Mouse (Mus musculus) liver, adult 2 months (tissue): ENCODE measurements around the gene Pan2. TPM values are rescaled to one million over a fixed set of nuclear protein-coding genes. Genes with fewer than 3 reads are reported as not detected.

Experiments used
- DNase-seq: peaks from one replicate; pipeline ENCODE4 v3.0.0-alpha.2; 2011; ENCODE audit warnings: low read depth, low spot score; ENCODE audit errors: extremely low read depth
- H3K27ac ChIP-seq: fragments of 200-500 bp; replicated peaks from 2 replicates; pipeline ENCODE4 v1.5.1; 2012; ENCODE audit warnings: low read depth, mild to moderate bottlenecking, control low read depth, inconsistent platforms, low read length; ENCODE audit not compliant: insufficient read depth
- H3K27me3 ChIP-seq: fragments of 200-500 bp; 2 replicates; pipeline ENCODE4 v1.6.1; 2012; ENCODE audit warnings: mild to moderate bottlenecking, moderate library complexity, low read length, inconsistent platforms; ENCODE audit not compliant: control insufficient read depth, insufficient read depth
- H3K36me3 ChIP-seq: fragments of 200-500 bp; 2 replicates; pipeline ENCODE4 v1.6.1; 2012; ENCODE audit warnings: low read length, inconsistent platforms; ENCODE audit not compliant: control insufficient read depth, insufficient read depth
- H3K4me1 ChIP-seq: fragments of 200-500 bp; 2 replicates; pipeline ENCODE4 v1.6.1; 2011; ENCODE audit warnings: low read length; ENCODE audit not compliant: control insufficient read depth, insufficient read depth
- H3K4me3 ChIP-seq: fragments of 200-500 bp; 2 replicates; pipeline ENCODE4 v1.5.1; 2011; ENCODE audit warnings: low read depth, mild to moderate bottlenecking, control low read depth, low read length, moderate library complexity; ENCODE audit not compliant: insufficient read depth
- H3K79me2 ChIP-seq: fragments of 200-500 bp; 2 replicates; pipeline ENCODE4 v1.6.1; 2012; ENCODE audit warnings: inconsistent platforms, mild to moderate bottlenecking, low read length, moderate library complexity; ENCODE audit not compliant: control insufficient read depth, insufficient read depth
- H3K9ac ChIP-seq: fragments of 200-500 bp; 2 replicates; pipeline ENCODE4 v1.6.1; 2012; ENCODE audit warnings: low read depth, mild to moderate bottlenecking, control low read depth, inconsistent platforms, low read length
- CTCF ChIP-seq: fragments of 200-500 bp; IDR thresholded peaks from 2 replicates; pipeline ENCODE4 v1.5.1; 2011; ENCODE audit warnings: low read depth, low read length, control low read depth
- POLR2A ChIP-seq: fragments of 200-500 bp; IDR thresholded peaks from 2 replicates; pipeline ENCODE4 v1.6.1; 2011; ENCODE audit warnings: low read length, control low read depth; ENCODE audit not compliant: insufficient read depth; ENCODE audit errors: extremely low read depth
- WGBS: fragments of 180-500 bp; shearing (Covaris S2); methylation state at CpG from one replicate; pipeline ENCODE4 v1.1.7; 2018; 5-methylcytosine and 5-hydroxymethylcytosine counted together
- polyA plus RNA-seq: library from polyadenylated mRNA; depleted of rRNA; stranded (reverse); fragments of >200 nt; gene quantifications from 2 replicates; pipeline ENCODE4 v1.2.3, GENCODE M21; 2012; rRNA removed
- total RNA-seq: library from RNA; depleted of rRNA; stranded (reverse); fragments of >200 nt; gene quantifications from 2 replicates; pipeline ENCODE4 v1.2.3, GENCODE M21; 2014; rRNA removed

Gene Pan2
- 9.1 and 11.8 TPM in 2 replicates for total RNA-seq
- 12.7 and 20.3 TPM in 2 replicates for polyA plus RNA-seq

GRCm38 (mm10) chr10:128303126-128304021 lies at the start of gene Pan2:
TSS of gene Pan2 (plus strand) at chr10:128303335.
- TF ChIP-seq CTCF (no peak), POLR2A (0 out of 2 replicates have a peak, but pooled peaks have one; percentile 10)
- H3K36me3 ChIP-seq, result peaks cover 3% of the 10 kb centered on the region; the same call in 1 of the 2 replicates

GRCm38 (mm10) chr10:128253677-128254255 lies 49.4 kb upstream of the Pan2 start, which contains the start of gene Apon:
TSS of gene Apon (plus strand) at chr10:128254096.
- H3K79me2 ChIP-seq, result peaks cover 6% of the 10 kb centered on the region; the same call in 1 of the 2 replicates
- H3K27ac ChIP-seq, result peak within 1 kb of the TSS; percentile 98
- peak; percentile 100 for DNase-seq
- peaks cover 12% of the 10 kb centered on the region for H3K4me1 ChIP-seq
- TF ChIP-seq CTCF (no peak), POLR2A (no peak)
- H3K4me3 ChIP-seq, result peak within 1 kb of the TSS; percentile 70
- peak within 1 kb of the TSS; percentile 85 for H3K9ac ChIP-seq
- WGBS, result 31% methylated on average over 4 of the region's 4 CpGs
- H3K27me3 ChIP-seq, result no peaks in the 10 kb centered on the region
- no peaks in the 10 kb centered on the region for H3K36me3 ChIP-seq

More at GRCm38 (mm10) chr10:128303126-128304021, at the start of gene Pan2:
- peak within 1 kb of the TSS; percentile 97 for H3K27ac ChIP-seq
- peaks cover 3% of the 10 kb centered on the region; the same call in 1 of the 2 replicates for H3K79me2 ChIP-seq
- H3K4me1 ChIP-seq, result peaks cover 5% of the 10 kb centered on the region; the same call in 1 of the 2 replicates
- DNase-seq, result peak; percentile 96
- H3K4me3 ChIP-seq, result peak within 1 kb of the TSS; percentile 63
- WGBS, result under 1% methylated on average over 37 of the region's 37 CpGs
- no peaks in the 10 kb centered on the region for H3K27me3 ChIP-seq
- H3K9ac ChIP-seq, result peak within 1 kb of the TSS; percentile 80

GRCm38 (mm10) chr10:128255925-128256324 lies 47.2 kb upstream of the Pan2 start:
- no peak for DNase-seq
- no peaks in the 10 kb centered on the region for H3K27me3 ChIP-seq
- H3K79me2 ChIP-seq, result peaks cover 6% of the 10 kb centered on the region; the same call in 1 of the 2 replicates
- no peaks in the 10 kb centered on the region for H3K36me3 ChIP-seq
- peak overlapping the region; percentile 70 for H3K4me3 ChIP-seq
- H3K9ac ChIP-seq, result peak overlapping the region; percentile 29
- peaks cover 14% of the 10 kb centered on the region for H3K4me1 ChIP-seq
- no peak for TF ChIP-seq CTCF
- no peak for TF ChIP-seq POLR2A
- WGBS, result 57% methylated on average over 8 of the region's 8 CpGs
- H3K27ac ChIP-seq, result peak overlapping the region; percentile 34

- peak overlapping the region; percentile 34 for H3K27ac ChIP-seq
- TF ChIP-seq POLR2A (no peak), CTCF (no peak)
- H3K4me3 ChIP-seq, result peak overlapping the region; percentile 70
- peak; percentile 43 for DNase-seq
- WGBS, result 44% methylated on average over 8 of the region's 8 CpGs
- no peaks in the 10 kb centered on the region for H3K27me3 ChIP-seq
- peak overlapping the region; percentile 20 for H3K9ac ChIP-seq
- H3K36me3 ChIP-seq, result no peaks in the 10 kb centered on the region
- H3K79me2 ChIP-seq, result peaks cover 6% of the 10 kb centered on the region; the same call in 1 of the 2 replicates
- peaks cover 14% of the 10 kb centered on the region for H3K4me1 ChIP-seq
These were observed 46.8 kb upstream of the Pan2 start for GRCm38 (mm10) chr10:128256328-128256727.

GRCm38 (mm10) chr10:128258953-128259352 lies 44.2 kb upstream of the Pan2 start:
- 52% methylated on average over 4 of the region's 4 CpGs for WGBS
- H3K4me1 ChIP-seq, result peaks cover 11% of the 10 kb centered on the region
- TF ChIP-seq CTCF (no peak), POLR2A (no peak)

More at GRCm38 (mm10) chr10:128258953-128259352, 44.2 kb upstream of the Pan2 start:
- Histone ChIP-seq H3K9ac (no peak overlapping the region), H3K27ac (no peak overlapping the region), H3K36me3 (no peaks in the 10 kb centered on the region), H3K4me3 (no peak overlapping the region), H3K79me2 (no peaks in the 10 kb centered on the region; the same call in 1 of the 2 replicates), H3K27me3 (no peaks in the 10 kb centered on the region)
- DNase-seq, result no peak
